Mouse (Mus musculus) spleen, postnatal 14 days (tissue): ENCODE data around the gene Vangl2.

ENCODE experiments used
- DNase-seq, 2 experiments: peaks; one replicate each; pipeline ENCODE4 v3.0.0; 2021 to 2022; ENCODE audit warnings: low spot score in 2 of 2

Vangl2 gene

DNA sequence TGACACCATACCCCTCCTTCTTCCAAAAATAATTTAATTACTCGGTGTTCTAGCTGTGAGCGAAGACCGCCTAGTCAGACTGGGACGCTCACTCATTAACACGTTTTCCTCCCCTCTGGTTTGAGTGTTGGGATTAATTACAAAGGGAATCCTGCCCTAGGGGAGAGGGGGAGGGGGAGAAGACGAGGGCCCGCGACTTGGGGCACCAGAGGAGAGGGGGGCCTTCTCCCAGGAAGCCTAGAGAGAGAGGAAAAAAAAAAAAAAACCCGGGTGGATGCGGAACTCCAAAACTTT lies 488 bp downstream of the Vangl2 start:
- no peak for DNase-seq

GRCm38 (mm10) chr1:172027010-172027808 lies 1.0 kb downstream of the Vangl2 start:
- DNase-seq = peak; percentile 63 to 76

GRCm38 (mm10) chr1:172026201-172026901 lies 1.9 kb downstream of the Vangl2 start:
- no peak for DNase-seq

DNA sequence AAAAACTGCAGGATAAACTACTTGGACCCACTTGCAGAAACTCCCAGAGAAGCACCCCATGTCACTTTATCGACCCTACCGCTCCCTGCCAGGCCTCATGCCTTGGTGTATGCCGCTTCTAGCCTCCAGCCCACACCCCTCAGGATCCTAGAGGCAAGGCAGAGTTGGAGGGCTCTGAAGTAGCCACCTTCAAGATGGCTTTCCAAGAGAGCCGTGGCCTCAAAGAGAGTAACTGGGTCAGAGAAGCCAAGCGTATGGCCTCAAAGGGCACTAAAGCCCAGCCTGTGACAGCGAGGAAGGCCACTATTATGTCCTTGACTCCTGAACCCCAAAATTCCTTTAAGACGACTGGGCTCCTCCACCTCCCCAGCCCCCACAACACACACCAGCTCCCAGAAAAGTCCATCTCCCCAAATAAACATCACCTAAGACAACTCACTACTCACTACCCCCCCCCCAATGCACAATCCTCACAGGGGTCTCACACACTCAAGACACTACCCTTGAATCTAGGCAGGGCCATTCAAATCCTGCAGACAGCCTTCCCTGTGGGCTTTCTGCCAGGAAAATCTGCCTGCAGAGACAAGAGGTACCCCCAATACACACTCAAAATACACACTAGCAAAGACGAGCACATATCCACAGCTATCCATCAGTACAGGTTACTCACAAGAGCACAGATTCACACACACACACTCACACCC lies 2.9 kb downstream of the Vangl2 start:
- no peak for DNase-seq

GRCm38 (mm10) chr1:172024140-172024895 lies 3.9 kb downstream of the Vangl2 start:
- DNase-seq = no peak

- DNase-seq = no peak
Measured at GRCm38 (mm10) chr1:172019863-172020521, 8.3 kb downstream of the Vangl2 start.

GRCm38 (mm10) chr1:172019339-172019738 lies 8.9 kb downstream of the Vangl2 start:
- DNase-seq = no peak

- DNase-seq = no peak
Measured at GRCm38 (mm10) chr1:172018336-172019311, 9.6 kb downstream of the Vangl2 start.

DNA sequence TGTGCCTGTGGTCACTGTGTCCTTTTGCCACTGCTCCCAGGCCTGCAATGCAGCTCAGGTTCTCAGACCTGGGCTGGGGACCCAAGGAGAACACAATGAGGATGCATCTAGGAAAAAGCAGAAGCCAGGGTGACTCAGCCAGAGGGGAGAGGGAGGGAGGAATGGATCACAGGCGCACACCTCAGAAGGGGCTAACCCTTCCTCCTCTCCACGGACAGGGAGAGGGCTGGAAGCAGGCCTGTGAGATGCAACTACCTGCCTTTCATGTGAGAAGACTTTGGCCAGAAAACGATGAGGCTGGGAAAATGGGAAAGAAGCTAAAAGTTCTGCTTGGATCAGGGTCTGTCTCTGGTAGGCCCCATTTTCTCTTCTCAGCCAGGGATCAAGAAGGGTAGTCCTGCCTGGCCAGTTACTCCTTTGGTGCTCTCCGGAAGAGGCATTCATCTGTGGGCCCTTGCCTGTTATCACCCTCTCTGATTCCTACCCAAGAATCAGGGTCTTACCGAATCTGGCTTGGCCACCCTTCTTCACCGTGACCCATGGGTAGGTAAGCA lies 10.7 kb downstream of the Vangl2 start:
- no peak for DNase-seq

DNA sequence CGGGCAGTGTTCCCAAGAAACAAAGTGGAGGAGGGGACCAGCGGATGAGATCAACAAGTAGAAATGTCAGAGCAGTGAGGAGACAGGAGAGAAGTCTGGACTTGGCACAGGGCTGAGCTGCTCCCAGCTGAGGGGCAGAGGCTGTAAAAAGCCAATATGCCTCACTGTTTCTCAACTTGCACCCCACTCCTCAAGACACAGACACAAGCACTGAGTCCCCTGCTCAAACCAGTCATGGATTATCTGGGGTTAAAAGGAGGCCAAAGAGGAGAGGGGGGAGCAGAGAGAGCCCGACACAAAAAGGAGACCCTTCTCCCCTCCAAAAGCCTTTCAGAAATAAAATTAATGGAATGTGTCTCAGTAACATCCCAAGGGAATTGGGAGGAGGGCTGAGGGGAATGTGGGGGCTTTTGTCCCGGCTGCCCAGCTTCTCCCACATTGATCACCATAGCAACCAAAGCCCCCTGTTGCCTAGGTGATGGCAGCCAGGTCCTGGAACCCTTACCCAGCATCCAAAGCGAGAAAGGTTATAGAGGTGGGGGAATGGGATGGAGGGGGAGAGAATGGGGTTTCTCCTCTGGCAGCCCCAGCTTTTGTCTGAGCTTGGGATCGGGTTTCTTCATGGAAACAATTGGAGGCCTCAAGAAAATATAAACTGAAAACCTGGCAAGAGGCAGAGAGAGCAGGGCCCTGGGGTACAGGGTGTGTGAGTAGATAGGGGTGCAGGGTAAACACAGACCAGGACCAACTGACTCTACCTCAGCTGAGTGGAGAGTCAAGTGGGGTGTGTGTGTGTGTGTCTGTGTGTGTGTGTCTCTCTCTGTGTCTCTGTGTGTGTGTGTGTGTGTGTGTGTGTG lies 11.4 kb downstream of the Vangl2 start:
- no peak for DNase-seq

DNA sequence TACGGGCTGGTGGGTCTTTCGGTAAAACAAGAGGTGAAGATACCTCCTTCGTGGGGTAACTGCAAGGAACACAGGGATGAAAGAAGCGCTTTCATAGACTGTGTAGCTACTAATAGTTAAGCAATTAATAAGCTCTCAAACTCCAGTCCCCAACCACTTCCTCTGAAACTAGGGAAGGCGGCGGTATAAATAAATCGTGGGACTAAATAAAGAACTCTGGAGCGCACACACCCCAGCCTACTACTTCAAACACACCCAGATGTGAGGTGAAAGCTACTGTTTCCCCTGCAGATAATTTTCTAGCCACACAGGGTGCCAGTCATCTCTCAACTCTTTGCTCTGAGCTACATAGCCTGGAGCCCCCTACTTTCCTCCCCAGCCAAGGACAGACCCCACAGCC lies 12.2 kb downstream of the Vangl2 start:
- no peak for DNase-seq

DNA sequence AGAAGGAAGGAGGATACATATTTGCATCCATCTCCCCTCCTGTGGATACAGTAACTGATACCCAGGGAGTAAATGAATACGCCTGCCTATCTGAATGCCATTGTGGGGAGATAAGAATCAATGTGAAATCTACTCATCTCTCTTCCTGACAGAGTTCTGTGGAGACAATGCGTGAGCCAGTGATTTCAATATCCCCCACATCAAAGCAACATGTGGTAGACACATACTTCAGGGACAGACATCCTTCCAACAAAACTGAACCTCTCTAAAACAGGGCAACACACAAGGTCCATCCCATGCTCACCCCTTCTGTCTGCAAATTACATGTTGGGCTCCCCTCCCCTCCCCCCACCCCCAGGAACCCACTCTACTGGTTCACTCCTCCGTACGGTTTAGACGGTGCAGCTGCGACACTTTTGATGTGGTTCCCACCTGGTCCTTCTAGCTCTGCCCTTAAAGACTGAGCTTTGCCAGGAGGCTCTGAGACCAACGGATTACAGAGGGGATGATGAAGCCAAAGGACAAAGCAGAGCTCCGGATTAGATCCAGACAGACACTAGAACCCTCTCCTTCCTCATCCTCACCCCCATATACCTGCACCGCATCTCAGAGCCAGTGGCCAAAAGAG lies 12.8 kb downstream of the Vangl2 start:
- DNase-seq = no peak

GRCm38 (mm10) chr1:172014771-172015170 lies 13.5 kb downstream of the Vangl2 start:
- DNase-seq = no peak

DNA sequence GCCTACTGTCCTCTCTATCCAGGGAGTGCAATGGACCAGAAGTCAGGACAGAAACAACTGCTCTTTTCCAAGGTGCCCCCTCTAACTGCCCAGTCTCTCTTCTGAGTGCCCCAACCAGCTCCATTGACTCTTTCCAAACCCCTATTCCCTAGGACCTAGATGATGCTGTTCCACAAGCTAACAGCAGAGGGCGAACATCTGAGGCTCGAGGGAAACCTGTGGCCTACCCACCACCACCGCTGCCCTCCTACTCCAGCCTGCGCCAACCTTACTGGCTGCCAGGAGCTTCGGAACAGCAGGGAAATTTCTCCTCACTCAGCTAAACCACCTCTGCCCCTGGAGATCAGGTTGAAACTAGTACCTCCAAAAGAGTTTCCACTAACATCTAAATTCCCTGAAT lies 16.2 kb downstream of the Vangl2 start:
- DNase-seq = peak in 1 of 2 experiments; percentile 25

DNA sequence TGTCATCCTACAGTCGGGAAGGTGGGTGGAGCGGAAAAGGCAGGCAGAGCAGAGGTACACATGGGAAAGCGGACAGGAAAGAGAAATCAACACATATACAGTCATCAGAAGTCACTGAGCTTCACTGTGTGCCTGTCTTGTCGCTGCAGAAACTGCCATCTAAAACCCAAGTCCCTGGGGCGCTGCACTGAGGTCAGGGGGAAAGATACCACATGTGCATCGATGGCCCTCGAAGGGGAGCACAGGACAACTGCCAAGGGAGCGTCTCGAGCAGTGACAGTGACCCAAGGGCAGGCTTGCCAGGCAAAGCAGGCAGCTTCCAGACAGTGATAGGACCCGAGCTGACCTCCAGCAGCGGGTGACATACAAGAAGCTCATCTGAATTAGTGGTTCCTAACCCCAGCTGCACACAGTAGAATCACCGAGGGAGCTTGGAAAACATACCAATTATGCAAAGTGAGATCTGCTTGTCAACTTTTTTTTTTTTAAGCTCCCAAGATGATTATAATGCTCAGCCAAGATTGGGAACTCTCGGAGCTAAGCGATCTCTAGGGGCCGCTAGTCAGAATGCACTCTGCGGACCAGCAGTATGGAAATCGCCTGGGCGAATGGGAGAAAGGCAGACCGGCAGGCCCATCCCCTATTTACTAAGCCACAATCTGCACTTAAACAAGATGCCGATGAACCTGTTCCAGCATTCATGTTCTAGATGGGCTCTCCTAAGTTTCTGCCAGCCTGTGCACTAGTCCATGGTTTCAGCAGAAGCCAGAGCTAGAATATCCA lies 18.0 kb downstream of the Vangl2 start:
- no peak for DNase-seq

DNA sequence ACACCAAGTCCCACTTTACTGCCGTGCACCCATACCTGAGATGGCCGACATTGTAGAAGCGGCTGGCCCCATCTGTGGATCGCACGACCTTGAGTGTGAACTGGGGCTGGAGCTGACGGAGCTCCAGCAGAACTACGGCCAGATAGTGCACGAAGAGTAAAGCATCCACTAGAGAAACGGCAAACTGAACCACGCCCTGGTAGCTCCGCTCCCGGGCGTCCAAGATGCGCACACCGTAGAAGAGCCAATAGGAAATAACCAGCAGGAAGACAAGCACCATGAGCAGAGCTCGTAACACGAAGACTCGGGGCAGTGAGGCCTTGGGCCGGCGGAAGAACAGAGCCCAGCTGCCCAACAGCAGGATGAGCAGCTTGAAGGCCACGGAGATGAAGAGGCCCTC lies 18.8 kb downstream of the Vangl2 start:
- DNase-seq = no peak

DNA sequence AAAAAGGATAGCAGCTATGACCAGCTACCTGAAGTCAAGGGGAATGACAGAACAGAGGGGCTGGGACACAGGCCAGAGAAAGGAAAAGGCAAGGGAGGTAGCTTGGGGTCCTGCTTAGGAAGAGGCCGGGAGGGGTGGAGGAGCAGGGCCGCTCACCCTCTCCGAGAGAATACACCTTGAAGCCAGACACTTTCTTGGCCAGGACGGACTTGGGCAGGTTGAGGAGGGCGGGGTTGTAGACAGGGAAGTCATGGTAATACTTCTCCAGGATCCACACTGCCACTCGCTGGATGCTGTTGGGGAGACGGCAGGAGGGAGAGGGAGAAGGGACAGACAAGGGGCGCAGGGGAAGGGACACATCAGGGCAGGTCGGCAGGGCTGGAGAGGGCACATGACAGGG lies 19.9 kb downstream of the Vangl2 start:
- no peak for DNase-seq

DNA sequence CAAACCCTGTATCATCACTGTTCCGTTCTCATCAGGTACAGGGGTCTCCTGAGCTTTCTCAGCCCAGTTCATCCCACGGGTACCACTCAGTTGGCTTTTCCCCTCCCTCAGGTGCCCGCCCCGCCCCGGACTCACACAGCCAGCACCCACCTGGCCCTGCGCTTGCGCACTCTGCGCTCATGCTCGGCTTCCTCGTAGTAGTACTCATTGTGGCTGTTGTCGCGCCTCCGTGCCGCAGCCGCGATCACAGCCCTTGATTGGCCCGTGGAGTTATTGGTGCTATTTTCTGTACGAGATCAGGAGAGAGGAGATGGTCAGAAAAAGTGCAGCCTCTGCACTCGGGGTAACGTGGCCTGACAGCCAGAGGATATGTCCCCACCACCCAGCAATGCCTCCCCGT lies 20.5 kb downstream of the Vangl2 start:
- DNase-seq = no peak
